Mouse (Mus musculus) testis, adult 2 months (tissue): Measurements from ENCODE around the gene Adam1b. TPM values are rescaled to one million over a fixed set of nuclear protein-coding genes. Genes with fewer than 3 reads are reported as not detected.

ENCODE experiments used
- H3K27ac ChIP-seq: fragments of 200-500 bp; 2 replicates; pipeline ENCODE4 v1.5.1; 2012; ENCODE audit warnings: low read depth, low read length; ENCODE audit not compliant: control insufficient read depth, insufficient read depth
- H3K27me3 ChIP-seq: fragments of 200-500 bp; 2 replicates; pipeline ENCODE4 v1.6.1; 2012; ENCODE audit warnings: mild to moderate bottlenecking, low read length, moderate library complexity; ENCODE audit not compliant: control insufficient read depth, insufficient read depth
- H3K36me3 ChIP-seq: fragments of 200-500 bp; 2 replicates; pipeline ENCODE4 v1.6.1; 2012; ENCODE audit warnings: mild to moderate bottlenecking, low read length; ENCODE audit not compliant: control insufficient read depth, insufficient read depth
- H3K4me1 ChIP-seq: fragments of 200-500 bp; 2 replicates; pipeline ENCODE4 v1.6.1; 2012; ENCODE audit warnings: low read length; ENCODE audit not compliant: control insufficient read depth, insufficient read depth
- H3K4me3 ChIP-seq: fragments of 200-500 bp; 2 replicates; pipeline ENCODE4 v1.5.1; 2012; ENCODE audit warnings: low read depth, mild to moderate bottlenecking, low read length, moderate library complexity, mixed read lengths; ENCODE audit not compliant: control insufficient read depth
- CTCF ChIP-seq: fragments of 200-500 bp; IDR thresholded peaks from 2 replicates; pipeline ENCODE4 v1.5.1; 2012; ENCODE audit warnings: low read depth, mild to moderate bottlenecking, inconsistent platforms, low read length, moderate library complexity; ENCODE audit not compliant: control insufficient read depth, insufficient read depth, insufficient replicate concordance
- POLR2A ChIP-seq: fragments of 200-500 bp; IDR thresholded peaks from 2 replicates; pipeline ENCODE4 v1.6.1; 2012; ENCODE audit warnings: low read depth, mild to moderate bottlenecking, inconsistent platforms, low read length, moderate library complexity; ENCODE audit not compliant: control insufficient read depth
- polyA plus RNA-seq: library from polyadenylated mRNA; depleted of rRNA; stranded (reverse); fragments of >200 nt; gene quantifications from 2 replicates; pipeline ENCODE4 v1.2.3, GENCODE M21; 2012; rRNA removed

Gene Adam1b
- polyA plus RNA-seq, 1 experiment: 85.1 TPM

GRCm38 (mm10) chr5:121452026-121452869 is 51.0 kb downstream of the Adam1b start, which contains the start of gene Erp29:
Gene Erp29 (minus strand): TSS chr5:121452506.
- TF ChIP-seq POLR2A: peak; percentile 100
- TF ChIP-seq CTCF: no peak
- H3K4me3 ChIP-seq: peak within 1 kb of the TSS; percentile 95

GRCm38 (mm10) chr5:121451644-121452025 is 51.6 kb downstream of the Adam1b start, which contains the start of gene Tmem116:
Gene Tmem116 (plus strand): TSS chr5:121451893.
- TF ChIP-seq POLR2A: no peak; the same call in 1 of the 2 replicates
- no peak for TF ChIP-seq CTCF
- H3K4me3 ChIP-seq: peak within 1 kb of the TSS; percentile 95
- peaks cover 9% of the 10 kb centered on the region for H3K4me1 ChIP-seq
- H3K27me3 ChIP-seq: no peaks in the 10 kb centered on the region
- peak within 1 kb of the TSS; percentile 97 for H3K27ac ChIP-seq
- no peaks in the 10 kb centered on the region for H3K36me3 ChIP-seq

More at GRCm38 (mm10) chr5:121452026-121452869, 51.0 kb downstream of the Adam1b start, which contains the start of gene Erp29:
- H3K36me3 ChIP-seq: no peaks in the 10 kb centered on the region
- H3K27ac ChIP-seq: peak within 1 kb of the TSS; percentile 97
- peaks cover 9% of the 10 kb centered on the region for H3K4me1 ChIP-seq
- H3K27me3 ChIP-seq: no peaks in the 10 kb centered on the region

GRCm38 (mm10) chr5:121451203-121451602 is 52.0 kb downstream of the Adam1b start:
- H3K27me3 ChIP-seq: no peaks in the 10 kb centered on the region
- H3K4me1 ChIP-seq: peaks cover 9% of the 10 kb centered on the region
- no peak for TF ChIP-seq CTCF
- no peak for TF ChIP-seq POLR2A
- H3K36me3 ChIP-seq: no peaks in the 10 kb centered on the region
- H3K4me3 ChIP-seq: peak overlapping the region; percentile 85
- peak overlapping the region; percentile 77; the same call in 1 of the 2 replicates for H3K27ac ChIP-seq

- Histone ChIP-seq H3K4me1 (peaks cover 9% of the 10 kb centered on the region), H3K27ac (no peak overlapping the region; the same call in 1 of the 2 replicates), H3K27me3 (no peaks in the 10 kb centered on the region), H3K4me3 (peak overlapping the region; percentile 54), H3K36me3 (no peaks in the 10 kb centered on the region)
- TF ChIP-seq CTCF: no peak
- TF ChIP-seq POLR2A: no peak
Measured at GRCm38 (mm10) chr5:121450476-121450875, 52.8 kb downstream of the Adam1b start.

Other genes with a start within 250 kb of the Adam1b start
- gene Trafd1, start 117.8 kb downstream of the Adam1b start, polyA plus RNA-seq: 334 and 348 TPM in 2 replicates
- 26.4 and 27.7 TPM in 2 replicates for gene Naa25, start 105.5 kb downstream of the Adam1b start, polyA plus RNA-seq
- gene Tmem116, start 51.5 kb downstream of the Adam1b start, polyA plus RNA-seq: 60.5 and 63.9 TPM in 2 replicates
- 81.3 and 102 TPM in 2 replicates for gene Erp29, start 50.9 kb downstream of the Adam1b start, polyA plus RNA-seq
- 138 and 140 TPM in 2 replicates for gene Adam1a, start 42.0 kb upstream of the Adam1b start, polyA plus RNA-seq
- 0.14 TPM in 1 of 2 replicates, not detected in the other for gene Gm42878, start 42.0 kb upstream of the Adam1b start, polyA plus RNA-seq
- gene Mapkapk5, start 42.5 kb upstream of the Adam1b start, polyA plus RNA-seq: 21.9 and 28.4 TPM in 2 replicates
- gene Aldh2, start 90.4 kb upstream of the Adam1b start, polyA plus RNA-seq: 154 and 177 TPM in 2 replicates
- 3.3 and 3.9 TPM in 2 replicates for gene Acad12, start 115.5 kb upstream of the Adam1b start, polyA plus RNA-seq
- gene Acad10, start 157.1 kb upstream of the Adam1b start, polyA plus RNA-seq: 5.7 and 5.9 TPM in 2 replicates
- gene Brap, start 157.1 kb upstream of the Adam1b start, polyA plus RNA-seq: 116 and 128 TPM in 2 replicates
- 150 and 166 TPM in 2 replicates for gene Atxn2, start 207.9 kb upstream of the Adam1b start, polyA plus RNA-seq